Mouse (Mus musculus) midbrain, embryonic 11.5 days (tissue): ENCODE measurements around the gene Nom1. TPM values are rescaled to one million over a fixed set of nuclear protein-coding genes. Genes with fewer than 3 reads are reported as not detected.
"Not testable (repeated sequence)": the region's sequence is repeated elsewhere in the genome, so short reads cannot be mapped to it uniquely, and the experiment has no call there.

Source experiments
- ATAC-seq: fragments of 200-750 bp; cut with Nextera tagmentation; 2 replicates; pipeline ENCODE4 v1.8.0; 2017; ENCODE audit warnings: moderate TSS enrichment, moderate library complexity; ENCODE audit not compliant: low FRiP score
- DNase-seq: peaks from one replicate; pipeline ENCODE4 v3.0.0; 2015; ENCODE audit warnings: low spot score; ENCODE audit errors: missing footprints
- H3K27ac ChIP-seq: fragments of 300-500 bp; sonication (generic); 2 replicates; pipeline ENCODE4 v1.5.1; 2014; ENCODE audit warnings: low read depth, low read length
- H3K27me3 ChIP-seq: fragments of 300-500 bp; sonication (generic); 2 replicates; pipeline ENCODE4 v1.6.1; 2014; ENCODE audit warnings: mild to moderate bottlenecking, low read length, moderate library complexity, mixed read lengths; ENCODE audit not compliant: control insufficient read depth, insufficient read depth
- H3K36me3 ChIP-seq: fragments of 300-500 bp; sonication (generic); 2 replicates; pipeline ENCODE4 v1.6.1; 2014; ENCODE audit warnings: mild to moderate bottlenecking, low read length, moderate library complexity, mixed read lengths; ENCODE audit not compliant: control insufficient read depth, insufficient read depth
- H3K4me1 ChIP-seq: fragments of 300-500 bp; sonication (generic); 2 replicates; pipeline ENCODE4 v1.6.1; 2014; ENCODE audit warnings: low read length; ENCODE audit not compliant: control insufficient read depth, insufficient read depth
- H3K4me2 ChIP-seq: fragments of 300-500 bp; sonication (generic); 2 replicates; pipeline ENCODE4 v1.6.1; 2014; ENCODE audit warnings: mild to moderate bottlenecking, moderate library complexity
- H3K4me3 ChIP-seq: fragments of 300-500 bp; sonication (generic); 2 replicates; pipeline ENCODE4 v1.5.1; 2014; ENCODE audit warnings: low read depth, low read length
- H3K9ac ChIP-seq: fragments of 300-500 bp; sonication (generic); 2 replicates; pipeline ENCODE4 v1.6.1; 2014; ENCODE audit warnings: low read length
- H3K9me3 ChIP-seq: fragments of 300-500 bp; sonication (generic); 2 replicates; pipeline ENCODE4 v1.6.1; 2016; ENCODE audit warnings: low read length; ENCODE audit not compliant: control insufficient read depth
- WGBS: fragments of 180-500 bp; shearing (Covaris S2); extraction: QIAGEN DNeasy Blood & Tissue Kit; methylation state at CpG from one replicate; pipeline ENCODE4 v1.1.7; 2014; 5-methylcytosine and 5-hydroxymethylcytosine counted together
- polyA plus RNA-seq: library from polyadenylated mRNA; unstranded; fragments of >200 nt; fragmentation: Nextera tagmentation; extraction: Ambion mirVana; gene quantifications from 2 replicates; pipeline ENCODE4 v1.2.1, GENCODE M21; 2014

The Nom1 gene
- polyA plus RNA-seq, result 26.4 and 32.1 TPM in 2 replicates

- Histone ChIP-seq H3K4me2 (peak within 1 kb of the TSS; percentile 92), H3K4me1 (peaks cover 12% of the 10 kb centered on the region), H3K9ac (peak within 1 kb of the TSS; percentile 85), H3K27me3 (no peaks in the 10 kb centered on the region), H3K9me3 (no peaks in the 10 kb centered on the region), H3K36me3 (peaks cover 2% of the 10 kb centered on the region; the same call in 1 of the 2 replicates), H3K27ac (no peak within 1 kb of the TSS), H3K4me3 (peak within 1 kb of the TSS; percentile 94)
- ATAC-seq (peak; percentile 96), DNase-seq (peak; percentile 99)
- 6% methylated on average over 29 of the region's 29 CpGs for WGBS
These were observed at the start of gene Nom1 for GRCm38 (mm10) chr5:29434228-29434871. Gene Nom1 (plus strand): TSS chr5:29434664.

GRCm38 (mm10) chr5:29387591-29387990 lies 46.9 kb upstream of the Nom1 start:
- ATAC-seq, result no peak
- Histone ChIP-seq H3K36me3 (no peaks in the 10 kb centered on the region), H3K4me1 (no peaks in the 10 kb centered on the region), H3K4me3 (no peak overlapping the region), H3K4me2 (no peak overlapping the region), H3K9ac (no peak overlapping the region), H3K9me3 (no peaks in the 10 kb centered on the region), H3K27me3 (no peaks in the 10 kb centered on the region), H3K27ac (no peak overlapping the region)
- no peak for DNase-seq
- WGBS, result 71% methylated on average over 1 of the region's 1 CpGs

- no peaks in the 10 kb centered on the region for H3K4me1 ChIP-seq
- no peak overlapping the region for H3K9ac ChIP-seq
- DNase-seq (no peak), ATAC-seq (no peak)
- H3K27ac ChIP-seq, result no peak overlapping the region
- no peaks in the 10 kb centered on the region for H3K27me3 ChIP-seq
- H3K4me2 ChIP-seq, result no peak overlapping the region
- no peaks in the 10 kb centered on the region for H3K9me3 ChIP-seq
- no peak overlapping the region for H3K4me3 ChIP-seq
- H3K36me3 ChIP-seq, result no peaks in the 10 kb centered on the region
- 60% methylated on average over 7 of the region's 7 CpGs for WGBS
These were observed 46.1 kb upstream of the Nom1 start for GRCm38 (mm10) chr5:29388181-29388943.

GRCm38 (mm10) chr5:29388944-29389765 lies 45.3 kb upstream of the Nom1 start:
- 22% methylated on average over 15 of the region's 15 CpGs for WGBS
- H3K9me3 ChIP-seq, result no peaks in the 10 kb centered on the region
- no peak overlapping the region for H3K4me2 ChIP-seq
- no peaks in the 10 kb centered on the region for H3K36me3 ChIP-seq
- no peak overlapping the region for H3K9ac ChIP-seq
- no peak overlapping the region for H3K27ac ChIP-seq
- no peaks in the 10 kb centered on the region for H3K4me1 ChIP-seq
- H3K27me3 ChIP-seq, result no peaks in the 10 kb centered on the region
- ATAC-seq, result peak; percentile 68; the same call in 1 of the 2 replicates
- H3K4me3 ChIP-seq, result no peak overlapping the region
- peak; percentile 98 for DNase-seq

GRCm38 (mm10) chr5:29398427-29398826 lies 36.0 kb upstream of the Nom1 start:
- Histone ChIP-seq H3K27ac (no peak overlapping the region), H3K4me2 (no peak overlapping the region), H3K9me3 (no peaks in the 10 kb centered on the region), H3K27me3 (no peaks in the 10 kb centered on the region), H3K4me1 (no peaks in the 10 kb centered on the region), H3K9ac (no peak overlapping the region), H3K4me3 (no peak overlapping the region), H3K36me3 (no peaks in the 10 kb centered on the region)
- ATAC-seq, result no peak
- no peak for DNase-seq
- WGBS, result 71% methylated on average over 4 of the region's 4 CpGs

- H3K4me2 ChIP-seq, result no peak overlapping the region
- ATAC-seq (no peak), DNase-seq (no peak)
- no peaks in the 10 kb centered on the region for H3K27me3 ChIP-seq
- H3K9ac ChIP-seq, result no peak overlapping the region
- no peak overlapping the region for H3K27ac ChIP-seq
- no peaks in the 10 kb centered on the region for H3K9me3 ChIP-seq
- H3K4me1 ChIP-seq, result no peaks in the 10 kb centered on the region
- H3K4me3 ChIP-seq, result no peak overlapping the region
- no peaks in the 10 kb centered on the region for H3K36me3 ChIP-seq
These were observed 23.6 kb upstream of the Nom1 start for GRCm38 (mm10) chr5:29410854-29411253.

- no peak for DNase-seq
- no peak overlapping the region for H3K9ac ChIP-seq
- no peak overlapping the region for H3K4me2 ChIP-seq
- H3K36me3 ChIP-seq, result no peaks in the 10 kb centered on the region
- H3K4me3 ChIP-seq, result no peak overlapping the region
- H3K27me3 ChIP-seq, result no peaks in the 10 kb centered on the region
- H3K9me3 ChIP-seq, result no peaks in the 10 kb centered on the region
- no peak for ATAC-seq
- WGBS, result 81% methylated on average over 3 of the region's 3 CpGs
- H3K4me1 ChIP-seq, result no peaks in the 10 kb centered on the region
- no peak overlapping the region for H3K27ac ChIP-seq
These were observed 21.4 kb upstream of the Nom1 start for GRCm38 (mm10) chr5:29413041-29413440.

GRCm38 (mm10) chr5:29423330-29423729 lies 11.1 kb upstream of the Nom1 start:
- H3K4me2 ChIP-seq, H3K27ac ChIP-seq, H3K4me3 ChIP-seq, H3K27me3 ChIP-seq, ATAC-seq, DNase-seq, H3K9ac ChIP-seq, H3K36me3 ChIP-seq, H3K4me1 ChIP-seq, H3K9me3 ChIP-seq: not testable (repeated sequence)
- WGBS, result 72% methylated on average over 3 of the region's 3 CpGs
